Mouse (Mus musculus) brain, embryonic 18.5 days (tissue): ENCODE measurements around the gene Bsn.

Experiments
- DNase-seq: peaks from one replicate; pipeline ENCODE4 v3.0.0-alpha.2; 2012; ENCODE audit warnings: low read depth, low spot score

Bsn gene

GRCm38 (mm10) chr9:108125731-108126130 lies 64.5 kb downstream of the Bsn start:
- DNase-seq: no peak

- no peak for DNase-seq
Measured at GRCm38 (mm10) chr9:108123916-108124315, 66.3 kb downstream of the Bsn start.

GRCm38 (mm10) chr9:108121170-108121969 lies 68.8 kb downstream of the Bsn start:
- no peak for DNase-seq

- DNase-seq: no peak
Measured at GRCm38 (mm10) chr9:108120671-108121070, 69.5 kb downstream of the Bsn start.

GRCm38 (mm10) chr9:108119891-108120411 lies 70.2 kb downstream of the Bsn start:
- no peak for DNase-seq

- DNase-seq: no peak
Measured at GRCm38 (mm10) chr9:108117143-108117542, 73.0 kb downstream of the Bsn start.

GRCm38 (mm10) chr9:108115290-108116077 lies 74.7 kb downstream of the Bsn start:
- DNase-seq: no peak

- DNase-seq: no peak
Measured at GRCm38 (mm10) chr9:108112719-108113340, 77.4 kb downstream of the Bsn start.

- no peak for DNase-seq
Measured at GRCm38 (mm10) chr9:108111593-108112121, 78.5 kb downstream of the Bsn start.

GRCm38 (mm10) chr9:108111101-108111592 lies 79.0 kb downstream of the Bsn start:
- DNase-seq: no peak

- DNase-seq: no peak
Measured at GRCm38 (mm10) chr9:108110160-108110559, 80.0 kb downstream of the Bsn start.

GRCm38 (mm10) chr9:108107867-108108266 lies 82.3 kb downstream of the Bsn start:
- no peak for DNase-seq

- no peak for DNase-seq
Measured at GRCm38 (mm10) chr9:108106090-108106489, 84.1 kb downstream of the Bsn start.

- DNase-seq: no peak
Measured at GRCm38 (mm10) chr9:108105549-108105863, 84.7 kb downstream of the Bsn start.

GRCm38 (mm10) chr9:108104766-108105548 lies 85.2 kb downstream of the Bsn start:
- DNase-seq: no peak

GRCm38 (mm10) chr9:108099619-108100018 lies 90.6 kb downstream of the Bsn start:
- DNase-seq: no peak

GRCm38 (mm10) chr9:108095949-108096712 lies 94.1 kb downstream of the Bsn start:
- no peak for DNase-seq

- DNase-seq: no peak
Measured at GRCm38 (mm10) chr9:108095518-108095917, 94.7 kb downstream of the Bsn start.

GRCm38 (mm10) chr9:108094998-108095411 lies 95.2 kb downstream of the Bsn start:
- DNase-seq: no peak
